Mouse (Mus musculus) layer of hippocampus, adult 9-11 months (tissue): ENCODE results near the gene Snx32.

Experiments used
- DNase-seq: peaks from one replicate; pipeline ENCODE4 v3.0.0; 2022

Gene Snx32

GRCm38 (mm10) chr19:5510031-5511026, at the start of gene Snx32:
Snx32 (minus strand) TSS chr19:5510538.
- peak; percentile 100 for DNase-seq

- DNase-seq, result no peak
Observed at GRCm38 (mm10) chr19:5559631-5560456, 49.5 kb upstream of the Snx32 start.

- DNase-seq, result no peak
Observed at GRCm38 (mm10) chr19:5559229-5559628, 48.9 kb upstream of the Snx32 start.

GRCm38 (mm10) chr19:5558770-5559169, 48.4 kb upstream of the Snx32 start:
- no peak for DNase-seq

- no peak for DNase-seq
Observed at GRCm38 (mm10) chr19:5558169-5558568, 47.8 kb upstream of the Snx32 start.

GRCm38 (mm10) chr19:5554212-5554611, 43.9 kb upstream of the Snx32 start:
- DNase-seq, result no peak

- DNase-seq, result no peak
Observed at GRCm38 (mm10) chr19:5553802-5554201, 43.5 kb upstream of the Snx32 start.

GRCm38 (mm10) chr19:5547471-5548056, 37.2 kb upstream of the Snx32 start:
- DNase-seq, result no peak

- DNase-seq, result no peak
Observed at GRCm38 (mm10) chr19:5544031-5544430, 33.7 kb upstream of the Snx32 start.

- no peak for DNase-seq
Observed at GRCm38 (mm10) chr19:5543362-5543761, 33.0 kb upstream of the Snx32 start.

GRCm38 (mm10) chr19:5538786-5539185, 28.4 kb upstream of the Snx32 start:
- DNase-seq, result no peak

- DNase-seq, result no peak
Observed at GRCm38 (mm10) chr19:5532520-5532919, 22.2 kb upstream of the Snx32 start.

- no peak for DNase-seq
Observed at GRCm38 (mm10) chr19:5530138-5530524, 19.8 kb upstream of the Snx32 start.

GRCm38 (mm10) chr19:5529325-5530137, 19.2 kb upstream of the Snx32 start:
- peak; percentile 88 for DNase-seq

- no peak for DNase-seq
Observed at GRCm38 (mm10) chr19:5525204-5525603, 14.9 kb upstream of the Snx32 start.

GRCm38 (mm10) chr19:5518721-5519120, 8.4 kb upstream of the Snx32 start:
- no peak for DNase-seq

- DNase-seq, result peak; percentile 79
Observed at GRCm38 (mm10) chr19:5516906-5517505, 6.7 kb upstream of the Snx32 start.

- DNase-seq, result no peak
Observed at GRCm38 (mm10) chr19:5515840-5516777, 5.8 kb upstream of the Snx32 start.

GRCm38 (mm10) chr19:5513005-5513349, 2.6 kb upstream of the Snx32 start:
- DNase-seq, result no peak

- no peak for DNase-seq
Observed at GRCm38 (mm10) chr19:5512091-5513004, 2.0 kb upstream of the Snx32 start.
